10 mouse cellular contexts compared by ENCODE assay signal in the genomic region with DNA sequence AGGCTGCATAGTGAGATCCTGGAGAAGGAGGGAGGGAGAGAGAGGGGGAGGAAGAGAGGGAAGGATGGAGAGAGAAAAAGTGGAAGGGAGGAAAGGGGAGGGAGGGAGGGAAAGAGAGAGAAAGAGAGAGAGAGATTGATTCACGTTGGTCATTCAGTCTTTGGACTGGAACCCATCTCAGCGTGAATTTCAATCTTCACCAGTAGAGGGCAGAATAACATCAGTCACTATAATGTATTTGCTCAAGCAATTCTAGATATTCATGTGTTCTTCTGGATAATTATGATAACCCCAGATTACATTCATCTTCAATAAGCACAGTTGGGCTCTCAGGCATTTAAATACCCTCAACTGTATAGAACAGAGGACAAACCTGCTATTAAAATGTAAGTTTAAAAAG. TPM values are rescaled to one million over a fixed set of nuclear protein-coding genes. Genes with fewer than 3 reads are reported as not detected.
DNase-seq lines count a peak whose midpoint lies in the region; ATAC-seq lines count a peak whose summit lies in the region.
"Had no signal": no experiment of that assay in that cellular context is flagged by ENCODE, and none has a peak within 500 bp of the region (broad histone marks: within the 10 kb centered on the region; RNA-seq: fewer than 3 reads in every experiment).

No protein-coding gene starts in this region.

- peak; percentile 63 to 73 for DNase-seq in cerebellum, postnatal 10 days
- DNase-seq in layer of hippocampus, adult 9-10 months (ENCODE audit: low spot score) = peak; percentile 46
- no peak for DNase-seq in layer of hippocampus, adult 8-10 months (ENCODE audit: low spot score in 2 of 2)
- peak; percentile 30 to 43 for DNase-seq in CD8-positive naive resting alpha-beta T cell, adult 2 months (ENCODE audit: low read depth in 2 of 2, low spot score in 2 of 2)
- peak; percentile 31 for DNase-seq in fibroblast of lung, adult 2 months (ENCODE audit: low read depth)
- DNase-seq in urinary bladder, adult 18-20 months (ENCODE audit: low spot score in 2 of 2) = no peak

- no peak for ATAC-seq in cerebellum, adult (ENCODE audit: insufficient number of reproducible peaks, low FRiP score, low TSS enrichment)
- ATAC-seq in inflammation-experienced regulatory T-cells, adult 6 months = no peak

RNA-seq across cellular contexts. Expression of a gene that starts 7.3 kb away (rescaled TPM):
- total RNA-seq in layer of hippocampus, adult 8-10 months (2022) = not detected
- polyA plus RNA-seq in inflammation-experienced regulatory T-cells, adult 6 months (2017; shearing (Covaris generic)) = not detected
- polyA plus RNA-seq: heart, embryonic 14.5 days; macrophage had no signal

RNA-seq across cellular contexts. Expression of a gene that starts 22.8 kb away (rescaled TPM):
- not detected for total RNA-seq in layer of hippocampus, adult 8-10 months (2022)
- polyA plus RNA-seq in inflammation-experienced regulatory T-cells, adult 6 months (2017; shearing (Covaris generic)) = not detected
- polyA plus RNA-seq: heart, embryonic 14.5 days; macrophage had no signal

RNA-seq across cellular contexts. Expression of a gene that starts 31.0 kb away (rescaled TPM):
- not detected for total RNA-seq in layer of hippocampus, adult 8-10 months (2022)
- polyA plus RNA-seq in inflammation-experienced regulatory T-cells, adult 6 months (2017; shearing (Covaris generic)) = under 1 TPM in 1 of 3 experiments, not detected in 2; 0.63 TPM
- polyA plus RNA-seq: heart, embryonic 14.5 days; macrophage had no signal

RNA-seq across cellular contexts. Expression of a gene that starts 37.4 kb away (rescaled TPM):
- not detected for total RNA-seq in layer of hippocampus, adult 8-10 months (2022)
- polyA plus RNA-seq in inflammation-experienced regulatory T-cells, adult 6 months (2017; shearing (Covaris generic)) = not detected
- polyA plus RNA-seq: heart, embryonic 14.5 days; macrophage had no signal

RNA-seq across cellular contexts. Expression of a gene that starts 45.5 kb away (rescaled TPM):
- not detected for total RNA-seq in layer of hippocampus, adult 8-10 months (2022)
- polyA plus RNA-seq in inflammation-experienced regulatory T-cells, adult 6 months (2017; shearing (Covaris generic)) = not detected
- polyA plus RNA-seq: heart, embryonic 14.5 days; macrophage had no signal

Comparison
In these comparisons a context has a peak if more than half of its experiments do, and no peak if none do; other contexts are left out.
1. DNase-seq: peak in cerebellum, postnatal 10 days (2 of 2), layer of hippocampus, adult 9-10 months (single experiment), CD8-positive naive resting alpha-beta T cell, adult 2 months (2 of 2) and fibroblast of lung, adult 2 months (single experiment); none in layer of hippocampus, adult 8-10 months (0 of 2) and urinary bladder, adult 18-20 months (0 of 2).